Mouse (Mus musculus): ENCODE measurements around the gene Kcnip1.

The Kcnip1 gene

DNA sequence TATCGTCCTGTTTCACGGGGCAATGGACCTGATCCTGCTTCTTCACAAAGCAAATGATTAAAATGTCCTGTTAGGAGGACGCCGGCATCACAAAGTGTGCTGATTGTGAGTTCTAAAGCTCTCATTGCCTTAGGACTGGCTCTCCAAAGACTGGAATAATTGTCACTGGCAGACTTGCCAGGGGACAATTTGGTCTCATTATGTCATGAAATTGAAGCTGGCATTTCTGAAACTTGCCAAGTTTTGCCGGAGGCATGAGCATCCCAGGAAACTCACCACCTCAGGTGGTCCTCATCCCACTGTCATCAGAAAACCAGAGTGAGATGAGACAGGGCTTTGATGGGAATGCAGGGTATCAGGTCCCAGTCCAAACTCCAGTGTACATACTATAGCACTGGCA lies 171.6 kb downstream of the Kcnip1 start:
- no peak for DNase-seq

DNA sequence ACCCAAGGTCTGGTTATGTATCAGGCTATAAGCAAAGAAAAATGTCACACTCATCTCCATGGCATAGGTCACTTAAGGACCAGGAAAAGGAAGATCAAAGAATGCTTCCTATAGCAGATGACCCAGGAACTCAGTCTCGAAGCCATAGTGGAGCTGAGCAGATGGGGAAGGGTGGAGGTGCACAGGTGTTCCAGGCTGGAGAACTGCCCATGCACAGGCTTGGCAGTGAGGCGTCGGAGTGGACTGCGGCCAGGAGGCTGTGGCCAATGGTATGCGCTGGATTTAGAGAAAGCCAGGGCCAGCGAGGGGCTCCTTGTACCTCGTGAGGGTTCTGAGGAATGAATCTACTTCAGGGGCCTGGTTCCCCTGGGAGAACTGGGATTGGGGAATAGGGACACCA lies 172.1 kb downstream of the Kcnip1 start:
- no peak for DNase-seq

DNA sequence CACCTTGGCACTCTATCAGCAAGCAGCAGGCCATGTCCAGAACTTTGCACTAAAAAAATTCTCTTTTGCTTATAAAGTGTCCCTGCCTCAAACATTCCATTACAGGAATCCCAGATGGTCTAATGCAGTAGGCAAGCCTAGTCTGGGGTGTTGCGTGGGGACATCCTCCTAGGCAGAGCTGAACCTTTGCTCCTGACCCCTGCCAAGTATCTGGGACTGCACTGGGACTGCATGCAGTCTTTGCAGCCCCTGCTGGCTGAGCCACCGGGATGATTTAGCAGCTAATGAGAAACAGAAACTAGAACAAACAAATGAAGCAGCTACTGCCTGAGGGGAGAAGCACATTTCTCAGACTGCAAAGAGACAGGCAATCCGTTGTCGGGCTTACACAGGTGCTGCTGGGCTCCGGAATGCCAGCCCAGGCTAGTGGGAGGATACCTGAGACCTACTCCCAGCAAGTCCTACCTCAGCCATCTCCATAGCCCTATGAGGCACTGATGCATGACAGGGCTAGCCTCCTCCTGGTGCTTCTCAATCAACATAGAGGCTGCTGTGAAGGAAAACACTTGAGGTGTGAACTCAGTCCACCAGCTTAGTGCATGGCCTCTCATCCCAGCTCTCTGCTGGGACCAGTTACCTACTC lies 174.0 kb downstream of the Kcnip1 start:
- no peak for DNase-seq

DNA sequence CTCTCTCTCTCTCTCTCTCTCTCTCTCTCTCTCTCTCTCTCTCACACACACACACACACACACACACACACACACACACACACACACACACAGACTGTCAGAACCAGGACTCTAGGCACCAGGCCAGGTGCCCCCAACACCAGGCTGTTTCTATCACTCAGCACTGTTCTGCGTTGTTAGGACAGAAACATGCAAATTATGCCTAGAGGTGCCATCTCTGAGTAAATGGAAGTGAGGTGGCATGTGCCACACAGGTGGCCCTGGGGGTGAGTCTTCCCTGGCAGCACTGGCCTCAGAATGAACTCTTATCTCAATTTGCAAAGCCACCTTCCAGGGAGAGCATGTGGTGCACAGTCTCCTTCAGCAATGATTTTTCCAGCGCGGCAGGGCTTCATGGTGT lies 176.9 kb downstream of the Kcnip1 start:
- DNase-seq: no peak

DNA sequence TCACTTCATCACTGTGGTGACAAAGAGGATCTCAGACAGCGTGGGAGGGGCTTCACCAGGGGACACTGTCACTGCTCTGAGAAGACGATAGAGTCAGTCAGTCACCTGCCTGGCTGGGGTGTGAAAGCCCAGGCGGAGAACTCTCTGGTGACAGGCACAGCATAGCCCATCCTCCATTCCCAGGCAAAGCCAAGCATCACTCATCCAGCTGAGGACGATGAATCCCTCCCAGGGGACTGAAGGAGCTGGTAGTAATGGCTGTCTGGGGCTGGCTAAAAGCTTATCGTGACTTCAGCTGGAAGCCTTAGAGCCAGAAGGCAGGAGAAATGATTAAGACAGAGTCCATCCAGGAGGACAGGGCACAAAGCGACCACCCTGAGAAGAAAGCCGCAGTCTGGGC lies 182.8 kb downstream of the Kcnip1 start:
- DNase-seq: no peak

DNA sequence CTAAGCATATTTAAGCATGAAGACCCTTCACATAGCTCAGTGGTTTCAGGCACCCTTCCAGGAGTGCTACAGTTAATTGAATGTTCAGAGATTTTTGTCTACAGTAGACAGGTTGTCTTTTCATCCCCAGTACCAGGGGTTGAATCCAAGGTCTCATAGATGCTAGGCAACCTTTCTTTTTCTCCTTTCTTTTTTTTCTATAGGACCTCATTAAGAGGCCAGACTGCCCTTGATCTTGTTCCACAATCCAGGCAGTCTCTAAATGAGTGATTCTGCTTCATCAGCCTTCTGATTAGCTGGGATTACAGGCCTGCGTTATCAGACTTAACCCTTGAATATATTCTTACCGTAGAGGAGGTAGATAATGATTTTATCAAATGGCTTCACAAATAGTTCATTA lies 189.9 kb downstream of the Kcnip1 start:
- no peak for DNase-seq

DNA sequence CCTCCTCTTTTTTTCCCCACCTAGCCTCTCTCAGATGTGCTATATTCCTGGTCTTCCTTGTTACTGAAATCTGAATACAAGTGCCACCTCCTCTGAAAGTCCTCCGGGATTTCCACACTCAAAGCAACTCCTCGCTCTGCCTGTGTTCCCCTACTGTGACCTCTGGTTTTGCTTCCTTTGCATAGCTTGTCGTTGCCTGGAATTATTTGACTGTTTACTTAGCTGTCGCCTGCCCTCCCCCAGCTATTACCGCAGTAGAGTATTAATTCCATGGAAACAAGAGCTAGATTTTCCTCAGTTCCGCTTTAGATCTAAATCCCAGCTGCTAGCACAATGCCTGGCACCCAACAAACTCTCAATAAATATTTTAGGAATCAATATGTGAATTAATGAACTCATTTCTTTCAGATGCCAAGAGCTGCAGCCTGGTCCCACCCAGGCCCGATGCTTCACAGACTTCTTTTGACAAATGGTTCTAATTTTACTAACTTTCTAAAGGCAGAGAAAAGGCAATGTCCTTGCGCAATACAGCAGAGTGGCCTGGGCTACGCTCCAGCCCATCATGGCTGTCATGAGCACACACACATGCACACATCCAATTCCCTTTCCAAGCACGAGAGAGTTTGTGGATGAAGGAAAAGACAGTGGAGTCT lies 192.4 kb downstream of the Kcnip1 start:
- no peak for DNase-seq

DNA sequence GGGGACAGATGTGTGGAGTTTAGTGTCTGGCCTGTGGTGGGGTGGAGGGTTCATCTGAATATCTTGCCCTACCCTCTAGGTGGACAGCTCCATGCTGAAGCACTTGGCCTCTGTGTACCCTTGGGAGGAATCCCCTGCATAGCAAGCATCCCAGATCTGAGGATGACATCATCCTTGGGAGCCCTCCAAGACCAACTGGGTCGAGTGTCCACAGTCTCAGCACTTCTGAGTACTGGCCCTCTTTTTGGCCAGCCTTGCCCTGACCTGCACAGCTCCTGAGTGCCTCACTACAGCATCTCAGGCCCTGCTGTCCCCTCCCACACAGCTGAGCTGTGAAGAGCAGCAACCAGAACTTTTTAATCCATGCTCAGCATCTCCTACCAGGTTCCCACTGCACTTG lies 193.0 kb downstream of the Kcnip1 start:
- DNase-seq: no peak

DNA sequence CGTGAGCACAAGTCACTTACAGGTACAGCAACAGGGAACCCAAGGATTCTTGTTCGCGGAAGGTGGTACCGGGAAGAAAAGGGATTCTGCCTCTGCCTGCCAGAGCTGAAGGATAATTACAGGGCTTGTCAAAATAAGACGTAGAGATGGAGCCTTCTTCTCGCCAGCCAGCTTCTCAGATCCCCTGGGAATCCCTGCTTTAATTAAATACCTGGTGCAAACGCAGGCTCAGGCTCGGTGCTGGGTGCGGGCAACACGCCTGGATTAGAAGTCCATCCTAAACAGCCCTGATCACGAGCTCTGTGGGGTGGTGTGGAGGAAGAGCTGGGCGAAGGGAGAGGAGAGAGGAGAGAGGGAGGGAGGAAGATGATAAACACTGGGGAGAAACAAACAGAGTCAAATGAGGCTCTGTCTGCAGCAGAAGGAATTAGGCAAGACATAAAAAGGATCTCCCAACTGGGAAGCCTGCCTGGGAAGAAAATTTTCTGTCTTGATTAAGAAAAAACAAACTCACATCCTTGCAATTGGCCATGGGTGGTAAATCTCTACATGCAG lies 194.8 kb downstream of the Kcnip1 start:
- no peak for DNase-seq

DNA sequence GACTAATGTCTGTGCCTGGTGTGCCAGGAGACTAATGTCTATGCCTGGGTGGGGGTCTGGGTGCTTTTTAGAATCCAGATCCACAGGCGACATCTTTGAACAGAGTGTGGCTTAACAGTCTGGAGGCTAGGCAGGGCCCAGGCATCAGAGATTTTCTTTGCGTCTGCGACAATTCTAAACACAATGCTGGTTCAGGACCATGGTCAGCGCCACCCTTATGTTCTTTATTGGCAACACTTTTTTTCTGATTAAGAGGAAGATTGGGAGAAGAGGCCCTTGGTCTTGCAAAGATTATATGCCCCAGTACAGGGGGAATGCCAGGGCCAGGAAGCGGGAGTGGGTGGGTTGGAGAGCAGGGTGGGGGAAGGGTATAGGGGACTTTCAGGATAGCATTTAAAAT lies 205.6 kb downstream of the Kcnip1 start:
- peak; percentile 14 for DNase-seq

DNA sequence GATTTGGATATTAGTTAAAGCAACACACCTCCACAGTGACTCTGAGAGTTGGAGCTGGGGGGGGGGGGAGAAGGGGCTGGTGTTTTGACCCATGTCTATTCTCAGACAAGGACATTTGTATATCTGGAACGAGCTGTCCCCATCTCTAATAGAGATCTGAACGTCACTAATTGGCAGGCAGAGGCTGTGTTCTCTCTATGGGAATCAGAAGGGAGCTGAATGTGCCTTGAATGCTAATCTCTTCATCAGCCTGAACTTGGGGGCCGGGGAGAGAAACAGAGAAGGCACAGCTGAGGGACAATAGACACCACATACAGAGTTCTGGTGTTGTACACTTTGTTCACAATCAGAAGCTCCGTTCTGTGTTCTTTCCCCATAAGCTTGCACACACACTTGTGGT lies 206.4 kb downstream of the Kcnip1 start:
- DNase-seq: no peak

DNA sequence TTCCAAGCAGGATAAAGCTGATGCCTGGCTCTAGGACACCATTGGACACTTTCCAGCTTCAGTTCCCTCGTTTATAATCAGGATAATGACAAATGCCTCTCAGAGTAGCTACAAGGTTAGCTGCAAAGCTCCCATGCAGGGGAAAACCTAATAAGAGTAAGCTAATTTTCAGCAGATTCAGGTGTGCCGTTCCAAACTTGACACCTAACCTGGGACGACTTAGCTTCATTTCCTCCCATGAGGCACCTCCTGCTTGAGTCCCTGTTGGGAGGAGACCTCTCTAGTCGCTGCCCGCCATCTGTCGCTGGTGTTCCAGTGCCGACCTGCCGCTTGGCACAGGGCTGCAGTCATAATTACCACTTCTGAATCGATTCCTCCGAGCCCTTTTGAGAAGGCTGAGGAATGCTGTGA lies 211.4 kb downstream of the Kcnip1 start:
- no peak for DNase-seq

DNA sequence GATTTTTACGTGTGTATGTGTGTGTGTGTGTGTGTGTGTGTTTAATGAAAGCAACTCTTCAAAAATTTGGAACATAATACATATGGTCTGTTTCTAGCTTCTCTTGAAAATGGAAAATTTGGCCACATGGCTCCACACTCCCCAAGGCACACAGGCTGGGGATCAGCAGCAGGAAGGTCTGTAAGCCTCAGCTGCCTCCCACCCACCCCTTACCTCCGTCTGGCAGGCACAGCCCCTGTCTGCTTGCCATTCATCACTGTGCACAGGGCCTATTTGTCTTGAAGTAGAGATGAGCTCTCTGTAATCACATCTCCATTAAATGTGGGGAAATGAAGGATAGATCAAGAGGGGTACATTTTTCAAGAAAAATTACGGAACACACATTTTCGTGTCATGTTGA lies 212.7 kb downstream of the Kcnip1 start:
- DNase-seq: no peak

DNA sequence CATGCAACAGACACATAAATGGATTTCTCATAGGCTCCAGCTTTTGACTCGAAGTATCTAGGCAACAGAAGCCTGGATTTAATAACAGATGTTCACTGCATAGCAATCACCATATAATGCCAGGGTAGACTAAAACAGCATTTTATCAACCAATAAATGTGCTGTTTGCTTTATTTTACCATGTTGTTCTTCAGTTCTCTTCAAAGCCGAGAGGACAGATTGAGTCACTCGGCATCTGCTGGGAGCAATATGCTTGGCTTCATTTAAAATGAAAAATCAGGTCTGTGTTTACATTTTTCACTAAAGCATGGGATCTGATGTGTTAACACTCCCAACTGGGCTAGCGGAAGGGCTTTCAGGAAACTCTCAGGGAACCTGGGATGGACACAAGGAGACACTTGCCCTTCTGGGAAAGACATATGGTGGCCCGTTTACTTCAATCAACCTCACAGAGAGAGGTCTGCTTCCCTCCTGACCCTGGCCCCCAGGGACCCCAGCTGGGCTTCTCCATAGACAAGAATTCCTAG lies 220.3 kb downstream of the Kcnip1 start:
- DNase-seq: no peak

DNA sequence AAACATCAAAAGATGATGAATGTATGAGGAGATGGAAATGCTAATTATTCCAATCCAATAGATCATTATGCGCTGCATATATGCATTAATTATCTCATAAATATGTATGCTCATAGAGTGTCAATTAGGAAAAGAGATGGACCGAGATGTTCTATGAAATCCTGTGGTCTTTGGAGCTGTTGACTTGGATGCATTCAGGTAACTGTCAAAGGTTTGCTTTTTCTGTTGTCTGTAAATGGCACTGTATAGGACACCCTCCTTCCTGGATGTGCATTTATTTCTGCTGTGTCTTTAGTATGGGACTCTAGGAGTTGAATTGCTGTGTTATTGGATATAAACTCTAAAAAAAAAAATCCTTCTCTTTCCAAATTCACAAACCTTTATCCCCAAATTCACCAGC lies 220.9 kb downstream of the Kcnip1 start:
- DNase-seq: no peak

DNA sequence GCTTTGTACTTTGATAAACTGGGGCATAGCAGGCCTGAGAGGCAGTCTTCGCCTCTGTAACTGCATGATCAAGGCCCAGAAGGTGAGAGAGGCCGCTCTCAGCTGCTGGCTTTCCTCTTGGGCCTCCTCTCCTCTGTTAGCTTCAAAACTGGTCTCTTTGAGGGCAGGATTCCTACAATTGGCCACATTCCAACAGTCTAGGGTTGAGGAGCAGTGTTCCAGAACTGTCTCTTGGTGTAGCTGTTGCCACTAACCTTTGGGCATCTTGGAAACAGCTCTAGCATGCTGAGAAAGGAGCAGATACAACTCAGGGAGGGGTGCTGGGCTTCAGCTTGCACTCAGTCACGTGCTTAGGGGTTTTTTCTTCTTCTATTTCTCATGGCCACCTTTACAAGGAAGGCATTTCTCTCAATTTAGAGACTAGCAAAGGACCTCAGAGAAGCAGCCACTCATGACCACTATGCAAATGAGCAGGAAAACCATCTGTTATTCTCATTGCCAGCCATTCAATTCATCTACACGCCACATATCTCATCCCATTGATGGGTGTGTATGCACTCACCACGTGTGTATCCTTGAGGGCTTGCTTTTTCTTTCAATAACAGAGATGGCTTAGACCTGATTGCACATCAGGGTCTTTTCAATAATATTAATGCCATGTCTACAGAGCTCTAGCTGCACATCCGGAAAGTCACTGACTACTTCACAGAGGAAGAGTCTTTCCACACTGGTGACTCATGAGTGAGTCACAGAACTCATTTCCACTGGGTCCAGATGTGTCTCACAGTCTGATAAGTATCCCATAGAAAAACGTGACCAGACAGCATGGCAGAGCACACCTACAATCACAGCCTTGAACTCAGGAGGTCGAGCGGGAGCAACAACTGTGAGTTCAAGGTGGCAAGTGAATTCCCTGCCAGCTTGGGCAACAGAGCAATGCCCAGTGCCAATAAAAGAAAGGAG lies 225.7 kb downstream of the Kcnip1 start:
- no peak for DNase-seq

DNA sequence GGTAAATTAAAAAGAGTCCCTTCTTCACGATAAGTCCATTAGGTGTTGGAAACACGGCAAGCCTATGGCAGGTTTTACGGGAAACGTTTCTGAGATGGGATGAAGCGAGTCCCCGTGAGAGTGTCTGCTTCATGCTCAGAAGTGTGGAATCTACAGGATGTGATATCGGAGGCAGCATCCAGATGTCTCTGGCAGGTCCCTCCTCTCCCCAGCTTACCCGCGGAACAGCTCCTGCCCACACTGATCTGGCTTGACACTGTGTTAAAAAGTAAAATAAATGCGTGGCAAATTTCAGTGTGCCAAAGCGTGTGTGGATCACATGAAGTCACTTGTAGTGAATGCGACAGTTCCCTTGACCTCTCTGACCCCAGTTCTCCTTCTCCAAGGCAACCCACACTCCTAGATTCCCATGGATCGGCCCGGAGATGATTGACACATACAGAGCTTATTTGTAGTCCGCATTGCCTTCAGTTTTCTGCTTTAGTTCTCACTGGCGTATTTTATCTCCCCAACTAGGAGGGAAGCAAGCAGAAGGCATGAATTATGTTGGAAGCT lies 231.7 kb downstream of the Kcnip1 start:
- no peak for DNase-seq

DNA sequence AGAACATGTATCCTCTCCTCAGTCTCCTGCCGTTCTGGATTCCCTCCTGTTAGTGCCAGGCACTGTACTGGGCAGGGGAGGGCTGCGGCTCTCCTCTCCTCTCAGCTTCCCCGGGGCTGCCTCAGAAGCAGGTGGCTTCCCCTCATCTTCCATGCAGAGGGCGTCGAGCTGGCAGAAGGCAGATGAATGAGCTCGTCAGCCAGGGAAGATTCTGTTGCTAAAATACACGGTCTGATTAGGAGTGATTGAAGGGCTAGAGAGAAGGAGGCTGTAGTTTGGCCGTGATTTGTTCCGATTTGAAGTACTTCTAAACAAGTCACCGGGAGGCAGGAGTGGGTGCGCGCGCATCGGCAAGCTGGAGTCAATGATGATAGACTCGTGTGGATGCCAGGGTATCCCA lies 236.3 kb downstream of the Kcnip1 start:
- DNase-seq: no peak

DNA sequence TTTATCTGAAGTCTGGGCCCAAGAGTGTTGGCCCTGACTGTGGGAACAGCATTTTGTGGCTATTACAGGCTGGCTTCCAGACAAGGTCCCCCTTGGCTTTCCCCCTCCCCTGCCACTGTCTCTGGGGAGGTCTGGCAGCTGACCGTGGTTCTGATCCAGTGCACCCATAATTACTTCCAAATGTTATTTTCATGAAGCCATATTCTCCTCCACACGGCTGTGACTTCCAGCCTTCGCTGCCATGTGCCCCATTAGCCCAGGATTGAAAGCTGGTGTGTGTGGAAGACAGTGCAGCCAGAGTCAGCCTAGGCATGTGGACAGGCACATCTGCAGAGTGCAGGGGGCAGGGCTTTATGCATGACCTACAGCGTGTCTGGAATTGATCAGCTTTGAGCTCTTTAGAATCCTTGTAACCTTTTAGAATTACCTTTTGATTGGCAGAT lies 240.5 kb downstream of the Kcnip1 start:
- no peak for DNase-seq

DNA sequence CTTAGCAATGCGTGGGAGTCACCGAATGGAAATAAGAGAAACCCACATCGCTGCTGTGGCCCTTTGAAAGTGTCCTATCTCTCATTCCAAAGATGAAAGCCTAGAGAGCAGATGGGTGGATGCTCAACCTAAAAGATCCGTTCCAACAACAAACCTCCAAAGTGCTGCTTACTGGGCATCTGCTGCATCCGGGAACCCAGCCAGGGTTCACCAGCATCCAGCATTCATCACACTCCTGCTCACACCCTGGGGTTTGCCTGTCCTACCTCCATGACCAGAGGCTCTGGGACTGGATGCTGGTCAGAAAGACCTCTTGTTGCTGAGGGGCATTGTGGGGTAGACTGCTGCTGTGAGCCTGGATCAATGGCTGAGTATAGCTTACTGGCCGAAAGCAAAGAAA lies 241.4 kb downstream of the Kcnip1 start:
- no peak for DNase-seq

DNA sequence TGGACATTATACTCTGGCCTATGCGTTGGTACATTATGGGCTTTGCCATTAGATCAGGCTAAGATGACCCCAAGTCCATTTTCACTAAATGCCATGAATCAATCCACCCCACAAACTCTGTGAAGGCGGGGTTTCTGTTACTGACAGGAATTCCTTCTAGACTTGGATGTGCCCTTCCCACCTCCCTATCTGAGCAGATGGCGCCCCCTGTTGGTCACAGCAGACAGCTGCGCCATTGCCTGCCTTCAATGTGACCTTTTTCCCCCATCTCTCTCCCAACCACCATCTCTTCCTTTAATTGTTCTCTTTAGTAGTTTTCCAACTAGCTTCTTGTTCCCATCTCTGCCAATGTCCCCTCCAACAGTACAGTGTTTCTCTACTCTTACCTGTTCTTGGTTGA lies 243.0 kb downstream of the Kcnip1 start:
- DNase-seq: no peak

DNA sequence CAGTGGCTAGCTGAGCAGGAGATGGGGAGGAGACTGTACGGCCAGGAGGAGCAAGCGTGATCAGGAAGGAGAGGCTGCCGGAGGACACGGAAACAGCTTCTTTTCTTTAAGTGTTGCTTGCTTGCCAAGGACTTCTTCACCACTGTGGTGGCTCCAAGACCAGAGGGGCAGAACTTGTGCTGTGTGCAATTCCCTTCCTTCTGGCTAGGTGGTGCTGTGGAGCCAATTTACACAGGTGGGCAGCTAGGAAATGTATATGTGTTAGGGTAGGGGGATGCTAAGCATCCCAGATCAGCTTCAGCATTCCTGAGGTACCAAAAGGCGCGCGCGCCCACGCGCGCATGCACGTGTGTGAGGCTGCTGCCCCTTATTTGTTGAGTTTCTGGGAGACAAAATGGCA lies 243.5 kb downstream of the Kcnip1 start:
- no peak for DNase-seq

DNA sequence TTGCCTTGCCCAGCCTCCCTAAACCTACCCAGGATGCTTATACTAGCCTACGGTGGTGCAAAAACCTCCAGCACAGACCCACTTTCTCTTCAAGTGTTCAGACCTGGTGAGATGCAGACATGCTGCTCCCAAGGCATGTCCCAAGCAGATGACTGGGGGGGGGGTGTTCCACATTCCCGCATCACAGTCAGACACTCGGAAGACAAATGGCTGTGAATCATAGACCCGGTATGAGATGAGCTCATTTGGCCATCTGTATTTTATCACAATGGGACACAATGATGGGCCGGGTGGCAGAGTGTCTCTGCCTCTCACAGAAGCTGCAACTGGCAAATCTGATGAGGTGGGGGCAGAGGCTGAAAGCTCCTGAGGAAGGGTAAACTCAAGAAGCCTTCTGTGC lies 244.2 kb downstream of the Kcnip1 start:
- no peak for DNase-seq

Data from kidney, adult 18-20 months (tissue).